Mouse (Mus musculus) spleen, postnatal 0 days (tissue): Measurements from ENCODE around the gene Sall4. TPM values are rescaled to one million over a fixed set of nuclear protein-coding genes. Genes with fewer than 3 reads are reported as not detected.

ENCODE experiments used
- polyA plus RNA-seq: library from polyadenylated mRNA; unstranded; fragments of >200 nt; fragmentation: Nextera tagmentation; extraction: Ambion mirVana; gene quantifications from 2 replicates; pipeline ENCODE4 v1.2.1, GENCODE M21; 2015

The Sall4 gene
- 0.16 and 0.32 TPM in 2 replicates for polyA plus RNA-seq

GRCm38 (mm10) chr2:168767582-168767981 is at the start of gene Sall4:
Gene Sall4, minus strand, starts transcription at chr2:168767943.

GRCm38 (mm10) chr2:168742059-168742627 is 25.6 kb downstream of the Sall4 start, which contains the start of gene Atp9a:
Gene Atp9a, minus strand, starts transcription at chr2:168742409.

Other genes with a start within 250 kb of the Sall4 start
- gene Nfatc2, start 166.3 kb downstream of the Sall4 start, polyA plus RNA-seq, result 0.66 and 0.73 TPM in 2 replicates
- 4.8 and 6.8 TPM in 2 replicates for gene Atp9a, start 25.5 kb downstream of the Sall4 start, polyA plus RNA-seq
- gene Zfp64, start 187.6 kb upstream of the Sall4 start, polyA plus RNA-seq, result 12.1 and 12.2 TPM in 2 replicates